Mouse (Mus musculus): ENCODE measurements at regions not wholly inside any gene's neighbourhood (a gene's known extent, or its start where the extent isn't known, plus 50 kb on each side); places are given as distances from the start of the nearest gene placed in this dataset.

- TF ChIP-seq ZNF384 (IDR thresholded peaks at IDR 0.05; ENCODE audit: low read depth, low read length) (no peak), CTCF (conservative IDR thresholded peaks at IDR 0.05 in 1 of 2, IDR thresholded peaks at IDR 0.05 in 1 of 2; ENCODE audit: low read depth in 2 of 2, low read length in 2 of 2) (no peak), ZC3H11A (IDR thresholded peaks at IDR 0.05; ENCODE audit: low read depth, low read length) (no peak), EP300 (IDR thresholded peaks at IDR 0.05; ENCODE audit: low read length) (no peak), BHLHE40 (IDR thresholded peaks at IDR 0.05; ENCODE audit: low read depth, low read length) (no peak), SMC3 (IDR thresholded peaks at IDR 0.05; ENCODE audit: low read depth, low read length) (no peak), USF1 (IDR thresholded peaks at IDR 0.05; ENCODE audit: low read depth, low read length) (no peak), MYC (IDR thresholded peaks at IDR 0.05; ENCODE audit: low read depth, low read length) (no peak), JUND (conservative IDR thresholded peaks at IDR 0.05; ENCODE audit: low read depth, low read length) (no peak), ELF1 (IDR thresholded peaks at IDR 0.05; ENCODE audit: low read depth, low read length) (no peak)
These were observed 66.4 kb downstream of the Cmpk2 start for GRCm38 (mm10) chr12:26535261-26535890.
